Mouse (Mus musculus) limb, embryonic 12.5 days (tissue): ENCODE measurements around the gene Arhgap18. TPM values are rescaled to one million over a fixed set of nuclear protein-coding genes. Genes with fewer than 3 reads are reported as not detected.
"Not testable (repeated sequence)": the region's sequence is repeated elsewhere in the genome, so short reads cannot be mapped to it uniquely, and the experiment has no call there.

Experiments used
- ATAC-seq: fragments of 200-750 bp; cut with Nextera tagmentation; 2 replicates; pipeline ENCODE4 v1.8.0; 2017; ENCODE audit warnings: low read depth, moderate TSS enrichment; ENCODE audit not compliant: insufficient number of reproducible peaks, insufficient read depth, low FRiP score, low TSS enrichment
- H3K27ac ChIP-seq: fragments of 300-500 bp; sonication (generic); 2 replicates; pipeline ENCODE4 v1.5.1; 2016; ENCODE audit warnings: mild to moderate bottlenecking, moderate library complexity
- H3K27me3 ChIP-seq: fragments of 300-500 bp; sonication (generic); 2 replicates; pipeline ENCODE4 v1.6.1; 2016; ENCODE audit warnings: mild to moderate bottlenecking, moderate library complexity
- H3K36me3 ChIP-seq: fragments of 300-500 bp; sonication (generic); 2 replicates; pipeline ENCODE4 v1.6.1; 2016; ENCODE audit warnings: mild to moderate bottlenecking, moderate library complexity
- H3K4me1 ChIP-seq: fragments of 300-500 bp; sonication (generic); replicated peaks from 2 replicates; pipeline ENCODE4 v1.6.1; 2016
- H3K4me2 ChIP-seq: fragments of 300-500 bp; sonication (generic); 2 replicates; pipeline ENCODE4 v1.6.1; 2016; ENCODE audit warnings: mild to moderate bottlenecking, moderate library complexity
- H3K4me3 ChIP-seq: fragments of 300-500 bp; sonication (generic); replicated peaks from 2 replicates; pipeline ENCODE4 v1.5.1; 2016; ENCODE audit warnings: mild to moderate bottlenecking
- H3K9ac ChIP-seq: fragments of 300-500 bp; sonication (generic); replicated peaks from 2 replicates; pipeline ENCODE4 v1.6.1; 2016; ENCODE audit warnings: mild to moderate bottlenecking, moderate library complexity
- H3K9me3 ChIP-seq: fragments of 300-500 bp; sonication (generic); 2 replicates; pipeline ENCODE4 v1.6.1; 2016; ENCODE audit warnings: mild to moderate bottlenecking, moderate library complexity
- WGBS: fragments of 180-500 bp; shearing (Covaris S2); methylation state at CpG from one replicate; pipeline ENCODE4 v1.1.7; 2016; 5-methylcytosine and 5-hydroxymethylcytosine counted together
- polyA plus RNA-seq: library from polyadenylated mRNA; unstranded; fragments of >200 nt; fragmentation: Nextera tagmentation; extraction: Ambion mirVana; gene quantifications from 2 replicates; pipeline ENCODE4 v1.2.1, GENCODE M21; 2016

Arhgap18 gene
- polyA plus RNA-seq, 1 experiment from 2014 or later = 16.6 TPM

DNA sequence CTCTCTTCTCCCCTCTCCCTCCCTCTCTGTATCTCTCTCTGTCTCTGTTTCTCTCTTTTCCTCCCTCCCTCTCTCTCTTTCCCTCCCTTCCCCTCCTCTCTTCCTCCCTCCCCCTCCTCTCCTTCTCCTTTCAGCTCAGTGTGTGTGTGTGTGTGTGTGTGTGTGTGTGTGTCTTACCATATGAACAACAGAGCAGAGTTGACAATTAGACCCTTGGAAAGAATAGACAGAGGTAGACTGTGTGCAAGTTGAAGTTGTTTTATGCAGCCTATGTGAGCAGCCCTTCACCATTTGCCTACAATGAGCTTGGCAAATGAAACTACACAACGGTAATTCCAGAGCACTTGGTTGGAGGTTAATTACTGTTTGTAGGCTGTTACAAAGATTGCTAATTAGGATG is 159.6 kb downstream of the Arhgap18 start:
- Histone ChIP-seq H3K36me3 (no peaks in the 10 kb centered on the region), H3K4me1 (peaks cover 16% of the 10 kb centered on the region), H3K27me3 (no peaks in the 10 kb centered on the region), H3K4me3 (no peak overlapping the region), H3K4me2 (no peak overlapping the region), H3K9me3 (no peaks in the 10 kb centered on the region), H3K27ac (no peak overlapping the region), H3K9ac (no peak overlapping the region)
- ATAC-seq = no peak
- 59% methylated on average over 1 of the region's 1 CpGs for WGBS

GRCm38 (mm10) chr10:26919307-26919977 is 166.2 kb downstream of the Arhgap18 start:
- no peaks in the 10 kb centered on the region for H3K36me3 ChIP-seq
- no peak for ATAC-seq
- no peak overlapping the region for H3K9ac ChIP-seq
- 46% methylated on average over 5 of the region's 5 CpGs for WGBS
- H3K4me2 ChIP-seq = no peak overlapping the region
- no peak overlapping the region for H3K27ac ChIP-seq
- H3K27me3 ChIP-seq = no peaks in the 10 kb centered on the region
- no peak overlapping the region for H3K4me3 ChIP-seq
- H3K9me3 ChIP-seq = no peaks in the 10 kb centered on the region
- no peaks in the 10 kb centered on the region for H3K4me1 ChIP-seq

DNA sequence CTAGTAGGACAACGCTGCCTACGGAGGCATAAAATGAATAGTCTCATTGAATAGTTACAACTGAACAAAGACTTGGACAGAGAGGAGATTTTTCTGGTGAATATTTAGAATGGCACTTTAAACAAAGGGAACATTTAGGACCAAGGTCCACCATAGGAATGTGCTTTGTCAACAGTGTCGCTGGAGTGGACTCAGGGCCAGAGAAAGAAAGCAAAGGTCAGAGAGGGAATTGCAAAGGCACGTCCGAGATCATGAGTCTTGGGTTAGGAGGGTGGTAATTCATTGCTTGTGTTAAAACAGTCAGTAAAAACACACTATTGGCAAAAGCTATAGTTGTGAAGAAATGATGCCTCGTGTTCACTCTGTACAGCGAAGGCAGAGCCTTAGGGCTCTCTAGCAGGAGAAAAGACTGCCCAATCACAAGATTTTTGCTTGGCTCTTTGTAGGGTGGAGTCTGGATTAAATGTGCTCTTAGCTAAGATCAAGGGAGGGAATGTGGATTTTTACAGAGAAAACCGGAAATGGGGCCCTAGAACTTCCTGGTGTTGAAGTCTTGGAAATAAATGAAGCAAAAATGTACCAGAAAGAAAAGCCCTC is 167.3 kb downstream of the Arhgap18 start:
- no peak overlapping the region for H3K4me2 ChIP-seq
- no peaks in the 10 kb centered on the region for H3K36me3 ChIP-seq
- H3K27me3 ChIP-seq = no peaks in the 10 kb centered on the region
- H3K27ac ChIP-seq = no peak overlapping the region
- H3K9me3 ChIP-seq = no peaks in the 10 kb centered on the region
- no peaks in the 10 kb centered on the region for H3K4me1 ChIP-seq
- ATAC-seq = no peak
- no peak overlapping the region for H3K4me3 ChIP-seq
- WGBS = 73% methylated on average over 8 of the region's 8 CpGs
- no peak overlapping the region for H3K9ac ChIP-seq

- not testable (repeated sequence) for H3K9ac ChIP-seq, ATAC-seq
- 92% methylated on average over 6 of the region's 6 CpGs for WGBS
These were observed 182.8 kb downstream of the Arhgap18 start for GRCm38 (mm10) chr10:26936056-26936455.

GRCm38 (mm10) chr10:26938464-26938863 is 185.2 kb downstream of the Arhgap18 start:
- not testable (repeated sequence) for H3K27ac ChIP-seq, H3K4me3 ChIP-seq, H3K27me3 ChIP-seq, ATAC-seq, H3K4me1 ChIP-seq, H3K4me2 ChIP-seq, H3K36me3 ChIP-seq, H3K9me3 ChIP-seq, H3K9ac ChIP-seq
- WGBS = 86% methylated on average over 4 of the region's 4 CpGs

More at GRCm38 (mm10) chr10:26936056-26936455, 182.8 kb downstream of the Arhgap18 start:
- not testable (repeated sequence) for H3K9me3 ChIP-seq, H3K27me3 ChIP-seq, H3K36me3 ChIP-seq, H3K4me1 ChIP-seq, H3K4me2 ChIP-seq, H3K27ac ChIP-seq, H3K4me3 ChIP-seq

GRCm38 (mm10) chr10:26939549-26939948 is 186.3 kb downstream of the Arhgap18 start:
- WGBS = 53% methylated on average over 1 of the region's 1 CpGs
- no peak overlapping the region for H3K4me2 ChIP-seq
- no peak overlapping the region for H3K9ac ChIP-seq
- H3K36me3 ChIP-seq = no peaks in the 10 kb centered on the region
- no peak overlapping the region for H3K4me3 ChIP-seq
- H3K27ac ChIP-seq = no peak overlapping the region
- no peaks in the 10 kb centered on the region for H3K4me1 ChIP-seq
- no peaks in the 10 kb centered on the region for H3K27me3 ChIP-seq
- ATAC-seq = no peak
- no peaks in the 10 kb centered on the region for H3K9me3 ChIP-seq

DNA sequence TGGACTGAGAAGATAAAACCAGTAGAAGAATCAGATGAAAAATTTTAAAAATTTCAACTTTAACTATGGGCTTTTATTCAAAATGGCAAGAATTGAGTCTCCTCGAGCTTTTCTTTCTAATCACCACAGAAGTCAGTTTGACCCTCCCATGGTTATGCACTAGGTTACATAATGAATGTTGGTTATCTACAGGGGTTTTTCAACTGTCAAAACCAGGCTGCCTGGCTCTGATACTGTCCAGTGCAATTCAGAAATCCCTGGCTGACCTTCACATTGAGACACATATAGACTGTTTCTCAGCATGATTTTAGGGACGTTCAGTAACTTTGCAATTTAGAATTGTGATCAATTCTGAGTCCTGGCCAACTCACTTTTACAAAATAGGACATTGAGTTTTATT is 195.1 kb downstream of the Arhgap18 start:
- H3K27me3 ChIP-seq = no peaks in the 10 kb centered on the region
- H3K27ac ChIP-seq = no peak overlapping the region
- no peak for ATAC-seq
- no peak overlapping the region for H3K4me3 ChIP-seq
- H3K4me1 ChIP-seq = no peaks in the 10 kb centered on the region
- no peak overlapping the region for H3K9ac ChIP-seq
- H3K9me3 ChIP-seq = no peaks in the 10 kb centered on the region
- H3K4me2 ChIP-seq = no peak overlapping the region
- WGBS = 76% methylated on average over 2 of the region's 2 CpGs
- H3K36me3 ChIP-seq = no peaks in the 10 kb centered on the region

DNA sequence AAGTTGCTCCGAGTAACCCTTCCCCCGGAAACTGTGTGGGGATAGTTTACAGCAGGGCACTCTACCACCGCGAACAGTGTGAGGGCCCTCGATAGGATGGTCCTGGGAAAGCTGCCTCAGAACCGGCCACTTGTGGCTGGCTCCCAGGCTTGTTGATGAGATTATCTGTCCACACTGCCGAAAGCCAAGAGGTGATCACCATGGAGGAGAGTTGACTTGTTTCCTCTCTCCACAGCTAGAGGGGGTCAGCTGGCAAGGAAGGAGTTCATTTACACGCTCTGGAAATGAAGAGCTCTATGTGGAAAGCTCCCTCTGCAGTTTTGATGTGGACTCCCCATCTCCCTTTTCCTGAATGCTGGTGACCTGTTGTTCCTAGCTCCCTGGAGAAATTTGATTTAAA is 196.4 kb downstream of the Arhgap18 start:
- 76% methylated on average over 8 of the region's 8 CpGs for WGBS
- no peak overlapping the region for H3K27ac ChIP-seq

GRCm38 (mm10) chr10:26950448-26950847 is 197.2 kb downstream of the Arhgap18 start:
- H3K4me2 ChIP-seq = no peak overlapping the region
- H3K9me3 ChIP-seq = no peaks in the 10 kb centered on the region
- no peaks in the 10 kb centered on the region for H3K4me1 ChIP-seq
- H3K27me3 ChIP-seq = no peaks in the 10 kb centered on the region
- ATAC-seq = no peak
- H3K4me3 ChIP-seq = no peak overlapping the region
- no peak overlapping the region for H3K27ac ChIP-seq
- no peaks in the 10 kb centered on the region for H3K36me3 ChIP-seq
- 89% methylated on average over 7 of the region's 7 CpGs for WGBS
- no peak overlapping the region for H3K9ac ChIP-seq

More for the DNA sequence above, 196.4 kb downstream of the Arhgap18 start:
- Histone ChIP-seq H3K4me1 (no peaks in the 10 kb centered on the region), H3K9ac (no peak overlapping the region), H3K4me3 (no peak overlapping the region), H3K27me3 (no peaks in the 10 kb centered on the region), H3K9me3 (no peaks in the 10 kb centered on the region), H3K4me2 (no peak overlapping the region), H3K36me3 (no peaks in the 10 kb centered on the region)
- ATAC-seq = no peak

DNA sequence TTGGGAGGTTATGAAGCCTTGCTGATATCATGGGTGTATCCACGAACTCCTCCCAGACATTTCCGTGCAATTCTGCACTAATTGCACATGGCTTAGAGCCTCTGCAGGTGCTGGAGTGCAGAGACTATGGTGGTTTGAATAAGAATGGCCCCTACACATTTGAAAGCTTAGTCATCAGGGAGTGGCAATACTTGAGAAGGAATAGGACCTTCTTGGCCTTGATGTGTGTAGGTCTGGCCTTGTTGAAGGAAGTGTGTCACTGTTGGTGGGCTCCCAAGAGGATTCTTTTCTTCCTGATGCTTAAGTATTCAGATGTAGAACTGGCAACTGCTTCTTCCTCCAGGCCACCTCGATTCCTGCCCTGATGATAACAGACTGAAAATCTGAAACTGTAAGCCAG is 205.3 kb downstream of the Arhgap18 start:
- Histone ChIP-seq H3K36me3 (no peaks in the 10 kb centered on the region), H3K27ac (no peak overlapping the region), H3K9me3 (no peaks in the 10 kb centered on the region), H3K27me3 (no peaks in the 10 kb centered on the region), H3K4me1 (no peaks in the 10 kb centered on the region), H3K4me3 (no peak overlapping the region), H3K9ac (no peak overlapping the region), H3K4me2 (no peak overlapping the region)
- 80% methylated on average over 3 of the region's 3 CpGs for WGBS
- no peak for ATAC-seq
